Mouse (Mus musculus): ENCODE measurements around the gene Trp53i13. TPM values are rescaled to one million over a fixed set of nuclear protein-coding genes. Genes with fewer than 3 reads are reported as not detected.

The Trp53i13 gene
- total and polyA plus RNA-seq, 2 experiments, result 1.6 to 6.2 TPM

- no peaks in the 10 kb centered on the region for H3K27me3 ChIP-seq (ENCODE audit: control insufficient read depth, insufficient read depth, low read length)
- H3K4me1 ChIP-seq (ENCODE audit: control insufficient read depth, insufficient read depth, low read length), result peaks cover 12% of the 10 kb centered on the region; the same call in 1 of the 2 replicates
- H3K27ac ChIP-seq (replicated peaks; ENCODE audit: insufficient read depth, low read depth, low read length), result no peak overlapping the region
- DNase-seq (ENCODE audit: extremely low read depth, low read depth, low spot score), result no peak
- H3K36me3 ChIP-seq (ENCODE audit: control insufficient read depth, insufficient read depth, low read length), result no peaks in the 10 kb centered on the region
- TF ChIP-seq POLR2A (IDR thresholded peaks at IDR 0.05; ENCODE audit: extremely low read depth, insufficient read depth, low read length) (no peak), CTCF (IDR thresholded peaks at IDR 0.05; ENCODE audit: low read depth, low read length) (no peak)
- peaks cover 3% of the 10 kb centered on the region; the same call in 1 of the 2 replicates for H3K79me2 ChIP-seq (ENCODE audit: control insufficient read depth, insufficient read depth, low read length)
- H3K9ac ChIP-seq (ENCODE audit: low read depth, low read length), result peak overlapping the region; percentile 76
- 16% methylated on average over 55 of the region's 55 CpGs for WGBS
- peak overlapping the region; percentile 57 for H3K4me3 ChIP-seq (ENCODE audit: insufficient read depth, low read depth, low read length)
Observed at GRCm38 (mm10) chr11:77488771-77489581, 26.8 kb downstream of the Trp53i13 start.

- WGBS, result 75% methylated on average over 5 of the region's 5 CpGs
- Histone ChIP-seq H3K27me3 (ENCODE audit: control insufficient read depth, insufficient read depth, low read length) (no peaks in the 10 kb centered on the region), H3K4me1 (ENCODE audit: control insufficient read depth, insufficient read depth, low read length) (peaks cover 9% of the 10 kb centered on the region; the same call in 1 of the 2 replicates), H3K79me2 (ENCODE audit: control insufficient read depth, insufficient read depth, low read length) (0 out of 2 replicates have a peak, but pooled peaks cover 5% of the 10 kb centered on the region), H3K36me3 (ENCODE audit: control insufficient read depth, insufficient read depth, low read length) (no peaks in the 10 kb centered on the region), H3K4me3 (ENCODE audit: insufficient read depth, low read depth, low read length) (no peak overlapping the region), H3K9ac (ENCODE audit: low read depth, low read length) (no peak overlapping the region), H3K27ac (replicated peaks; ENCODE audit: insufficient read depth, low read depth, low read length) (no peak overlapping the region)
- no peak for DNase-seq (ENCODE audit: extremely low read depth, low read depth, low spot score)
- TF ChIP-seq CTCF (IDR thresholded peaks at IDR 0.05; ENCODE audit: low read depth, low read length), result no peak
- TF ChIP-seq POLR2A (IDR thresholded peaks at IDR 0.05; ENCODE audit: extremely low read depth, insufficient read depth, low read length), result no peak
Observed at GRCm38 (mm10) chr11:77486798-77487197, 29.0 kb downstream of the Trp53i13 start.

GRCm38 (mm10) chr11:77485229-77485628, 30.6 kb downstream of the Trp53i13 start:
- Histone ChIP-seq H3K4me1 (ENCODE audit: control insufficient read depth, insufficient read depth, low read length) (peaks cover 4% of the 10 kb centered on the region; the same call in 1 of the 2 replicates), H3K79me2 (ENCODE audit: control insufficient read depth, insufficient read depth, low read length) (0 out of 2 replicates have a peak, but pooled peaks cover 5% of the 10 kb centered on the region), H3K27me3 (ENCODE audit: control insufficient read depth, insufficient read depth, low read length) (no peaks in the 10 kb centered on the region), H3K9ac (ENCODE audit: low read depth, low read length) (no peak overlapping the region), H3K4me3 (ENCODE audit: insufficient read depth, low read depth, low read length) (no peak overlapping the region), H3K27ac (replicated peaks; ENCODE audit: insufficient read depth, low read depth, low read length) (no peak overlapping the region), H3K36me3 (ENCODE audit: control insufficient read depth, insufficient read depth, low read length) (no peaks in the 10 kb centered on the region)
- no peak for TF ChIP-seq POLR2A (IDR thresholded peaks at IDR 0.05; ENCODE audit: extremely low read depth, insufficient read depth, low read length)
- TF ChIP-seq CTCF (IDR thresholded peaks at IDR 0.05; ENCODE audit: low read depth, low read length), result no peak
- DNase-seq (ENCODE audit: extremely low read depth, low read depth, low spot score), result no peak
- WGBS, result 89% methylated on average over 6 of the region's 6 CpGs

- 66% methylated on average over 11 of the region's 11 CpGs for WGBS
- no peak for DNase-seq (ENCODE audit: extremely low read depth, low read depth, low spot score)
- no peak overlapping the region for H3K27ac ChIP-seq (replicated peaks; ENCODE audit: insufficient read depth, low read depth, low read length)
- H3K9ac ChIP-seq (ENCODE audit: low read depth, low read length), result no peak overlapping the region
- H3K4me3 ChIP-seq (ENCODE audit: insufficient read depth, low read depth, low read length), result no peak overlapping the region
- H3K79me2 ChIP-seq (ENCODE audit: control insufficient read depth, insufficient read depth, low read length), result 0 out of 2 replicates have a peak, but pooled peaks cover 5% of the 10 kb centered on the region
- no peaks in the 10 kb centered on the region for H3K4me1 ChIP-seq (ENCODE audit: control insufficient read depth, insufficient read depth, low read length)
- no peaks in the 10 kb centered on the region for H3K36me3 ChIP-seq (ENCODE audit: control insufficient read depth, insufficient read depth, low read length)
- no peaks in the 10 kb centered on the region for H3K27me3 ChIP-seq (ENCODE audit: control insufficient read depth, insufficient read depth, low read length)
- no peak for TF ChIP-seq CTCF (IDR thresholded peaks at IDR 0.05; ENCODE audit: low read depth, low read length)
Observed at GRCm38 (mm10) chr11:77483510-77484255, 32.1 kb downstream of the Trp53i13 start.

- no peak for DNase-seq (ENCODE audit: extremely low read depth, low read depth, low spot score)
- TF ChIP-seq CTCF (IDR thresholded peaks at IDR 0.05; ENCODE audit: low read depth, low read length), result no peak
- no peak for TF ChIP-seq POLR2A (IDR thresholded peaks at IDR 0.05; ENCODE audit: extremely low read depth, insufficient read depth, low read length)
- Histone ChIP-seq H3K4me1 (ENCODE audit: control insufficient read depth, insufficient read depth, low read length) (no peaks in the 10 kb centered on the region), H3K9ac (ENCODE audit: low read depth, low read length) (no peak overlapping the region), H3K27me3 (ENCODE audit: control insufficient read depth, insufficient read depth, low read length) (no peaks in the 10 kb centered on the region), H3K36me3 (ENCODE audit: control insufficient read depth, insufficient read depth, low read length) (no peaks in the 10 kb centered on the region), H3K27ac (replicated peaks; ENCODE audit: insufficient read depth, low read depth, low read length) (no peak overlapping the region), H3K4me3 (ENCODE audit: insufficient read depth, low read depth, low read length) (no peak overlapping the region), H3K79me2 (ENCODE audit: control insufficient read depth, insufficient read depth, low read length) (0 out of 2 replicates have a peak, but pooled peaks cover 5% of the 10 kb centered on the region)
- WGBS, result 73% methylated on average over 3 of the region's 3 CpGs
Observed at GRCm38 (mm10) chr11:77483043-77483442, 32.7 kb downstream of the Trp53i13 start.
